Mouse (Mus musculus) urinary bladder, postnatal 14 days (tissue): ENCODE data around the gene Stx8.

Experiments
- DNase-seq: peaks from one replicate; pipeline ENCODE4 v3.0.0; 2021; ENCODE audit warnings: low spot score

Stx8 gene

DNA sequence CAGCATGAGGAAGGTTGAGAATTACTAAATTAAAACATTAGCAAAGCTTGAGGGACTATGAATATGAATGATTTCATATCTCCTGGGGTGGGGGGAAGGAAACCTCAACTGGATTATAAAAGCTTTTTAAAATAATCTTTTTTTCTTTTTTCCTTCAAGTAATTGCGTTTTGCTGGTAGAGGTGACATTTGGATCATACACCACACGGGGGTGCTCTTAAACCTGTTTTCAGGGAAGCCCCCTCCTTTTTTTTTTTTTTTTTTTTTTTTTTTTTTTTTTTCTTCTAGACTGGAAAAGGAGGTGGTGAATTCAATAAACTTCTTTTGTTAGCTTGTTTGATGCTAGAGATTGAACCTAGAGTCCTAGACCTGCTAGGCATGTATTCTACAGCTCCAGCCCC, 9.3 kb downstream of the Stx8 start:
- DNase-seq: no peak

DNA sequence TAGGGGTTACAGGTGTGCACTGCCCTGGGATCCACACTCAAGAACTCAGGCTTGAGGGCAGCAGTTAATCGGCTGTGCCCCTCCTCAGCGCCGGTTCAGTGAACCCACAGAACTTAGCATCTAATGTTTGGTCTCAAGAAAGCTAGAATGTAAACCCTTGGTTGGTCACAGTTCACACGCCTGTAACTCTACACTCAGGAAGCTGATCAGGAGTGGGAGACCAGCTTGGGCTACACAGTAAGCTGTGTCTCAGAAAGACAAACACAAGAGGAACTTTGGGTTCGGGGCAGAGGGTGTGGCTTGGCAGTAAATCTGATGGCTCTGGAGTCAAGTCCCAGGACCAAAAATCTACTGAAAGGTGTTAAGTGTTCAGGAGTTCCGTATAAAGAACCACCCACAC, 17.6 kb downstream of the Stx8 start:
- no peak for DNase-seq

DNA sequence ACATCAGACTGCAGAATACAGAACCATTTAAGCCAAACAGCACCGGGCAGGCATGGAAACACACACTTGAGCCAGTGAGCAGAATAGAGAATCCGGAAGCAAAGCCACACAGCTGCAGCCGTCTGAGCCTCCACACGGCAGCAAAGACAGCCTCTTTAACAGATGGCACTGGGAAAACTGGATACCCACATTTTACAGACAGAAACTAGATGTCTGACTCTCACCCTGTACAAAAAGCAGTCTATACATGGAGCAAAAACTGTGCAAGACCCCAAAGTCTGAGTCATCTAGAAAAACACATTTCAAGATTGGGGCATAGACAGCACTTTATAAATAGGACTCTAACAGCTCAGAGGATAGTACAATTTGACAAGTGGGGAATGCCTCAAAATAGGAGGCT, 25.2 kb downstream of the Stx8 start:
- DNase-seq: no peak

DNA sequence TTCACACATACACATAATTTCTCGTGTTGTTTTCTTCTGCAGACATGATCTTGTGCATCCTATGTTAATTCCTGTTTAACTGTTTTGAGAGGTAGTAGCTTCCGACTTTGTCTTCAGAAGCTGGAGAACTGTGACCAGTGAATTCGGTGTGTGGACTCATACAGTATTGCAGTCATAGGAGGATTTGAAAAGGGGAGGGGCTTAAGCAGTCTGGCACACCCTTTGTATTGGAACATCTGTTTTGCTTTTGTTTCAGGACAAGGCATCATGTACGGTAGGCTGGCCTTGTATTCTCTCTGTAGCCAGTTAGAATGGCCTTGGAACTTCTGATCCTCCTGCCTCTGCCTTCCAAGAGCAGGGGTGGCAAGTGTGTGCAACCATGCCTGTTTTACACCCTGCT, 30.0 kb downstream of the Stx8 start:
- no peak for DNase-seq

DNA sequence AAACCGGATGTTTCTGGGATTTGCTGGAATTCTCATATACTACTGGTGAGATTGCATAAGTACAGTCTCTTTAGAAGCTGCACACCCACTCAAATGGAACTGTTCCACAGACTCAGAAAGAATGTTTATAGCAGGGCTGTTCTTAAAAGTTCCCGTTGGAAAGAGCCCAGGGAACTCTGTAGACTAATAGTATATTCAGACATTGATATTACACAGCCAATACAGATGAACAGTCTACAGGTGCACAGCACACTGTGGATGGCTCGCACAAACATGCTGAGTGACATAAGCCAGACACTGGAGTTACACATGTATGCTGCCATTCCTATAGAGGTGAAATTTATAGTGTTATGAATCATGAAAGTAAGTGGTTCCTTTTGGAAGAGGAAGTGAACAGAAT, 32.9 kb downstream of the Stx8 start:
- DNase-seq: no peak

DNA sequence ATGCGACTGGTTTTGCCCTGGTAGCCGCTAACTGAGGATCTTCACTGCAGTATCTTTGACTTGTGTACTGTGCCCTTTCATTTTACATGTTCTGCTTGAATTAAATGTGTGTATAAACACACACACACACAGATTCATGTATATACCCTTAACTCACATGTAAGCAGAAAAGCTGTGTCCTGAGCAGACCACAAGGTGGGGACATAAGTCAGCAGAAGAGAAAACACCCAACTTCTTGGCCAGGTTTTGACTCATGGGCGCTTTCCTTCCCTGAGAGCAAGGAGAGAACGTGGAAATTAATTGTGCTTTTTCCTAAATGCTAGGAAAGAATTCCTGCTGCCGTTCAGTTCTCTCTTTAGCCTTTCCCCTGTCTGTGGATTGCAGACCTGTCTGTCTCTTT, 33.6 kb downstream of the Stx8 start:
- DNase-seq: no peak

DNA sequence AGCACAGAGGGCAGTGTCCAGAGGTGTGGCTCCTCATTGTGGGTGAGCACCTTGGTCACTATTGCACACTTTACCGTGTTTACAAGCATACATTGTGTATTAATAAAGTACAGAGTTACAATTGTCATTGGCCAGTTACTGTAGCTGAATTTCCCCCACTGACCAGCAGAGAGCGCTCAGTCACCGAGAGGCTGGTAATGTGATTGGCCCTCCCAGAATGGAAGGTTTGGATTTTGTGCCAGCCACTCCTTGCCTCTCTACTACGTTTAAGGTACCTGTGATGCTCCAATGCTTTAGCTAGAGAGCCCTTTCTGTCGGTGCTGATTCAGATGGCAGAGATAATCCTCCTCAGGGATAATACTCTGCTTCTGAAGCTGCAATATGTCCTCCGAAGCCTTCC, 38.2 kb downstream of the Stx8 start:
- peak; percentile 65 for DNase-seq

DNA sequence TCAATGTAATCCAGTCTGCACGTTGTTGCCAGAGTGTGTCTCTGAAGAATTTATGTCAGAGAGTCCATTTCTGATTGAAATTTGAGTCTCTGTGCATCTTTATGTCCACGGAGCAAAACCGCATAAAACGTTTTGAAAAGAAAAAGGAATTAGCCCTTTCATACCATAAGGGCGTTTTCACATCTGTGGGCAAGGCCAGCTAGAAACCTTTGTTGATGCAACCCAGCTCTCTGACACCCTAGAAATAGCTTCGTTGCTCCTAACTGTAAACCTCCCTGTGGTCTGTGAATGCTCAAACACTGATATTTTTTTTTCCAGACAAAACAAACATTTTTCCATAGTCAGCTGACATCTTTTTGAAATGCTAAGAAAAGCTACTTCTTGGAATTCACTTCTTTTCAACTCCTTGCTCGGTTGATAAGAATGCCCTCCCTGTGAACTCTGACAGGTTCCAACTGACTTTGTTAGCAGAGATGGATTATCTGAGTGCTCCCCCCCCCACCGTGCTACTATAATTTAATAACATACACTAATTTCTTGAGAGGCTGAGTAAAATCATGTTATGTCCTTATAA, 40.3 kb downstream of the Stx8 start:
- DNase-seq: no peak

DNA sequence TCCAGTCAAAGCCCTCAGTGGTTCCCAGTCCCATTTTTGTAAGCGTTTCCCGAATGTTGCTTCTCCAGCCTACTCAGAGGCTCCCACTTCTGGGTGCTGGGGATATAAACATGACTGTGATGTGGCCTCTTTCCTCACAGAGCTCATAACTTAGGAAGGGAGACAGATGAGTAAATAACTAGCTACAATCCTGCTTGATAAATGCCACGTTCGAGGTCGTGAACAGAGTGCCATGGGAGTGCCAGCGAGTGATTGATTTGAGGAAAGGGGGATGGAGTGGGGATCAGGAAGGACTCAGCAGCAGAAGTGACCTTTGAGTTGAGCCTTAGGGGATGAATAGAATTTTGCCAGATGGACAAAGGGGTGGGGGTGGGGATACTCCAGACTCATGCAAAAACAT, 41.7 kb downstream of the Stx8 start:
- no peak for DNase-seq

DNA sequence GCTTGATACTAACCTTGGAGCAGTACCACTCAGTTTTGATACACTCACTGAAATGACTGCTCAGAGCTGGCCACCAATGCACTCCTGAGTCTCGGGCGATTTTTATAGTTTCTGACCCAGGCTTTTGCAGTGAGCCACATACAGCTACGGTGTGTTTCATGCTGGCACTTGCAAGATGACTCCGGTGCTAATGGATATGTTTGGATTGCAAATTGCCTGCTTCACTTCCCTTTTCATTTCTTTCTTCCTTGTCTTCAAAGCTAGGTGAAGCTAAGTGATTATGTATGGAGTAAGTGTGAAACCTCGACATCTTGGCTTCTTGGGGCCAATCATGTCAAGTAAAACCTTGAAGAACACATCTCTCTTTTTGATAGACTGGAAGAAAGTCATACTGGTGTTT, 43.4 kb downstream of the Stx8 start:
- DNase-seq: no peak

DNA sequence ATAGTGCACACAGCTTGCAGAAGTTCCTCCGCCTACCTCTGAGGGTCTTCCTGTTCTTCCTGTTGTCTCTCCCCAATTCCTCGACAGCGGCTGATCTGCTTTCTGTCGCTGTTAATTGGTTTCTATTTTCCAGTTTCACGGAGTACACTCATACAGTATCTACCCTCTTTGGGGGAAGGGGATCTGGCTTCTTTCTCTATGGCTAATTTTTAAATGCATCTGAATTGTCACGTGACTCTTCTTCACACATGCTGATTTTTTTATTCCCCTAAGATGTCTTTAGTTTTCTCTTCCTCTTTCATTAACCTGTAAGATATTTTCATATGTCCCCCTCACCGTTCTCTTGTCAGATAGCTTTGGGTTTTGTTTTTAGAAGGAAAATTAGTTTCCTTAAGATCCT, 46.2 kb downstream of the Stx8 start:
- DNase-seq: no peak

DNA sequence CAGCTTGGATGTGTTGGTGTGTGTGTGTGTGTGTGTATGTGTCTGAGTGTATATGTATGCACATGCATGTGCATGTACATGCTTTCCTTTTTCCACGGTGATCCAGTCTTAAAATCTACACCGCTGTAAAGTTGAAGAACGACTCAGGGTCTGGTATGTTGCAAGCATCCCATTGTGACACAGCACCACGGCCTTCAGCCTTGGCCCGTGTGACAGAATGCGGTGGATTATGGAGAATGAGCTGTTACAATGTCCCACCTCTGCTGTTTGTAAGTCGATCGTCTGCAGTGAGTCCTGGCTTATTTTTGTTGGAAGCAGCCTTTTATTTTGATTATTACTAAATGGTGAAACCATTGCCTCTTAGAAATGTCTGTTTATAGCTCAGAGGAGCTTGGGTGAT, 52.2 kb downstream of the Stx8 start:
- DNase-seq: no peak

DNA sequence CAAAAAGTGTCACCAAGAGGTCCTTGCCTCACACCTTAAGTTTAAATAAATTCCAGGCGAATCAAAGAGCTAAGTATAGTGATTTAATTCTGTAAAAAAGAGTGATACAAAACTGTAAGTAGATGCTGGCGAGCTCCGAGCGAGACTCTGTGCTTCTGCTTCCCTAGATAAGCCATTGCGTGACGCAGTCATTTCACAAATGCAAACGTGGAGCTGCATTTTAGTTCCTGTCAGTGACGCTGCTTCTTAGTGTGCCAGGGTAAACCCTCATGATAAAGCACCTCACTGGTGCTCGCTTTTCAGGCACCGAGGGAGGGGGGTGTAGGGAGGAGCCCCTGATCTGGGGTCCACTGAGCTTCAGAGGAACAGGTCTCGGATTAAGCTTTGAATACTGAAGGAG, 53.2 kb downstream of the Stx8 start:
- no peak for DNase-seq

DNA sequence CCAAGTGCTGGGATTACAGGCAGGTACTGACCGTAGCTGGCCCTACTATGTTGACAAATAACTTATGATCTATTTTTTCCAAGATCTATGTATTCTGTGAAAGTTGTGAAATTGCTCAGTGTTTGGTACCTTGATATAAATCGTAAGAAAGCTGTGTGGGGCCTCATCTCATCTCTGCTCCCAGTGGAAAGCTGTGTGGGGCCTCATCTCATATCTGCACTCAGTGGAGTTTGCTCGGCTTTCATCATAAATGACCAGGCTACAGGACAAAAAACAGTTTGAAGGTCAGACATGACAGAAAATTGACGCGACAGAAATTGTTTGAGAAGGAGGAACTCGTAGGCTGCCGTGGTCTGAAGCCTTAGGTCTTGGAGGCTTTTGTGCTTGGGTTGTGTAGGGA, 56.0 kb downstream of the Stx8 start:
- no peak for DNase-seq

DNA sequence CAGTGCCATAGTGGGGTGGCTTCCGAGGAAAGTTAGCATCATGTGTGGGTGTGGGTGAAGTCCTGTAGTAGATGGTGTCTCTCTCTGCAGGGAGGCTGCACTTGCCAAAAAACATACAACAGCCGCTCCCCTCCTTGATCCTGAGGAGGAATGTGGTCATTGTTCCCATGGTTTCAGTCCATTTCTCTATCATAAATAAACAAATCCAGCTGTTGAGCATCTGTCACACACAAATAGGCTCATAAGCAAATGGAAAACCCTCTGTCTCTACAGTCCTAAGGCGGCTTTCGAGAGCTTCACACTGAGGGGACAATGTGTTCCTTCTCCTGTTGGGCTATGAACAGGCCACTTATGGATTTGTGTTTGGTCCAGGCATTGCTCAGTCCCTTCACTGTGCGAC, 56.9 kb downstream of the Stx8 start:
- DNase-seq: no peak

DNA sequence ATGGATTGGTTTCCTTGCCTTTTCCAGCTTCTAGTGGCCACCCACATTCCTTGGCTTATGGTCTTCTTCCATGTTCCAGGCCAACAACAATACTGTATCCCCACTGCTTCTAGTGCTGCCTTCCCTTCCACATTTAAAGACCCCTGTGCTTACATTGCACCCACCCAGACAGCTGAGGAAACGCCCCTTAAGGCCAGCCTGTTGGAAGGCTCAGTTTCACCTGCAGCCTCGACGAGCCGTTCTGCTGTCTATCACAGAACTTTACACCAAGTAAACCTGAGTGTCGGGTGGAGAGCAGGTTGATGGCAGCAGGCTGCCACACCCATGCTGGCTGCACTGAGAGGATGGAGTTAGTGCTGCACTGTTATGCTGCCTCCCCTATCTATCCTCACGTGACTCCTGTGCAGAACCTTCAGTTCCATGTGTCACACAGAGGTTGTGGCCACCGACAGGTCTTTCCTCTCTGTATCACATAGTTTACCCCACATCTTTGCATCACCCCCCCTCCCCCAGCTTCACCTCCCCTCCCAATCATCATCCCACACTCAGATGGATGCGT, 57.9 kb downstream of the Stx8 start:
- no peak for DNase-seq

DNA sequence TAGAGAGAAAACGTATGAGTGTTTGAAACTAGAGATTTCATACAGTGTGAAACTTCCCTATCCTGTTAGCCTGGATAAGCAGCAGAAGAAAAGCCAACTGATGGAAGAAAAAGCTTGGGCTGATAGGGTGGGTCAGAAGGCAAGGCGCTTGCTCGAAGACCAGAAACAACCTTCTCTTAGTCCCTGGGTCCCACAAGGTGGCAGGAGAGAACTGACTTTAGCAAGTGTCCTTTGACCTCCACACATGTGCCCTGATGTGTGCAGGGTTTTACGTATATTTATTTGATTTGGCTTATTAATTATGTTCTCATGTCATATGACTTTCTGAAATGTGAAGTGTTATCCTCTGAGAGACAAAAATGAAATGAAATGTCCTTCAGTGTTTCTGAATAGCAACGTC, 60.6 kb downstream of the Stx8 start:
- no peak for DNase-seq

DNA sequence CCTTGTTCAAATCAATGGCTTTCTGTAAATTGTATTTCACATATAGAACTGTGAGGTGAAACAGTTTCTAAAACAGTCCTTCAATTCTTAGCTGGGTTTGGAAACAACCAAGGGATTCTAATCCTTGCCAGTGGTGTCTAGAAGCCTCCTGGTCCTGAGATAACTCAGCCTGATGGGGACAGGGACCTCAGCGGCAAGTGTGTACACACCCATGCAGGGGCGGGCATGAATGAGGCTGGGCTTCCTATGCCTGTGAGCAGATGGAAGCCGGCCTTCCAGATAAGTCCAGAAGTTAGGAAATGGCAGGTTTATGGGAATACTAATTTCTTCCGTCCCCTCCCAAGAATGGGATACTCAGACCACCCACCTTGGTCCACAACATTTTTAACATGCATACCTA, 63.1 kb downstream of the Stx8 start:
- DNase-seq: no peak

DNA sequence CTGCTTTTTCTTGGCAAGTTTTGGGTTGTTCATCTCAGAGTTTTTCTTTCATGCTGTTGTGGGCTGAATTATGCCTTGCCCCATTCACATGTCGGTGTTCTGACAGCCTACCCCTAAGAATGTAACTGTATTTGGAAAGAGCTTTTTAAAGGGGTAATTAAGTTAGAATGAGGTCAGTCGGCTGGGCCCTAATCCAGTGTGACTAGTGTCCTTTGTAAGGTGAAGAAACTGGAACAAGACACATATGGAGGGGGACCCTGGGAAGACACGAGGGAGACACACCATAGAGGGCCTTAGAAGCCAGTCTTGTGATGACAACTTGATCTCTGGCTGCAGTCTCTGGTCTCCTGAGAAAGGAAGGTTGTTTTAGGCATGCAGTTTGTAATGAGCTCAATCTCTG, 63.9 kb downstream of the Stx8 start:
- DNase-seq: no peak

DNA sequence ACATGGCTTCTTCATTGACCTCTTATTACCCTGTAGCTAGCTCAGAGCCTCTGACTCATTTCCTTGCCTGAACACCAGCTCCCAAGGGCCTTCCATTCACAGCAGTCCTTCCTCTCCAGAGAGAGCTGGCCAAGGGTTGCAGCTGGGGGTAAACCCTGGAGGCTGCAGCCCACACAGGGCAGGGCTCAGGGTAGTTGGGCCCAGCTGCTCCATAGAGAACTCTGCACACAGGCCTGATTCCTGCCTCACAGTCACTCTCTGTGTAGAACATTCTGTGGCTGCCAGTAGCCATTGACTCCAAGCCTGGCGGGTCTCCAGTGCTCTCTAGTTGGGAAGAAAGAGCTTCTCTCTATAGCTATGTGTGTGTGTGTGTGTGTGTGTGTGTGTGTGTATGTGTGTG, 64.8 kb downstream of the Stx8 start:
- DNase-seq: peak; percentile 14

DNA sequence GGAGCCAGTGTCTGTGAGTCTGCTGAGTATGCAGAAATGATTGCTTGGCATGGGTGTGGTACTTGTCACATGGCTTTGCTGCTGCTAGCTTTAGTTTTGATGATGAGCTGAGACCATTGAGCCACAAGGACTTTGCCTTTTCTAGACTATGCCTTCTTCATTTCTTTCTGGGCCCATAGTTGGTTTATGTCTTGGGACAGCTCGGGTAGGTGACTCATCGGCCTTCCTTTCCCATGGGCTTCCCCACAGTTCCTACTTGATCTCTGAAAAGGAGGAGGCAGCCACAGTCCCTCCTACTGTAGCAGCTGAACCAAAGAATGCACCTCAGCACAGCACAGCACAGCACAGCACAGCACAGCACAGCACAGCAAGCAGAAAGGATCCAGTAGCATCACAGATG, 66.5 kb downstream of the Stx8 start:
- DNase-seq: no peak

DNA sequence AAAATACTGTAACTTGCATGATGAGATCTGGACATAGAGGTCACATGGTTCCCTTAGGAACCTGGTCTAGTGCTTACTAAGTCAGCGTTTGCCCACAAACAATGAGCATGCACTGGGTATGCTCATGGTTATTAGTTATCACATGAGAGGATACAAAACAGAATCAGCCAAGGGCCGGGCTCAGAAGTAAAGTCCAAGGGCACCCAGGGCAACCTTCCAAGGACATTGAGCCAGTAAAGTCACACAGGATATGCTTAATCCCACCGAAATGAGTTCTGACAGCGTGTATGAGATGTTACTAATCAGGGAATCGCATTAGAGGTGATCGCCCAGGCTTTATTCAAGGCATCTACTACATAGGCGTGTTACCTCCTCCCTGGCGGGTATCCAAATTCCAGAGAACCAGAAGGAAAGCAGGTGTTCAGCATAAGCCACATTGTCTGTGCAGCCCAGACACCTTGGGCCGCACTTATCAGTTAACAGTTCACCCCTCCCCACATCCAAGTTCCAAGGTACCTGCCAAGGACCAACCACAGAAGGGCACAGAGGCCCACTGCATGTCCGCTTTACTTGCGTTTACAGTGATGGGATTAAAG, 67.4 kb downstream of the Stx8 start:
- no peak for DNase-seq

DNA sequence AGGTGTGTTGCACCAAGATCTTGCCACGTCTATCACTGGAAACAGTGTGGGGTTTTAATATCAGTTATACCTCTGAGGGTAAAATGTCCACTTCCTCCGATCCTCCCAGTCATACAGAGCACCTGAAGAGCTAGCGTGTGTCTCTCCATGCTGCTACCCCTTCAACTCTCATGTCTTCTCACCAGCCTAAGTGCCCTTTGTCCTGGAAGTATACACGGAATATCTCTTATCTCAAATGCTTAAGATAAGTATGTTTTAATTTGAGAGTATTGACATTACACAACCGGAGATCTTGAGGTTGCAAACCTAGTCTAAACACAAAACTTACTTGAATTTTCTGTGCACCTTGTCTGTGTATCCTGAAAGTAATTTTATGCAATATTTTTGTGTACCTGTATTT, 68.4 kb downstream of the Stx8 start:
- DNase-seq: no peak

DNA sequence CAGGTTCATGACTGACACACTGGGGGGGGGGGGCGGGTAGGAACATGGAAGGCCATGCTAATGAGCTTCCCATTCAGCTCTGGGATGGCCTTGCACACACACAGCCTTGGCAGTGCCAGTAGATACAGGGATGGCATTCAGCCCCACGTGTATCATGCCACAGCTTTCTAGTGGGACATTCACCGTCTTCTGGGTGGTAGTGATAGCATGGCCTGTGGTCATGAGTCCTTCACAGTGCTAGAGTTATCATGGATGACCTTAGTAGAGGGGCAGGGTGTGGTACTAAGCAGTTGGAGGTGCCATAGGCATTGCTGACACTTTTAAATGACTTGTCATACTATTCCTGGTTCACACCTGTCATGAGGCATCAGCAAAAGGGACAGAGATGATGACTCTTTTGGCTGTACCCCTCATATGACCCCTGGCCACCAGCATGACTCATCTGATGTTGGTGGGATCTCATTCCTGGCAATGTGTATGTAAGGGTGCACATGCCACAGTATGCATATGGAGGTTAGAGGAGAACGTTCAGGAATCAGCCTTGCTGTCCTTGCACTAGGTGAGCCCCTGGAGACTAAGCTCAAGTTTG, 69.4 kb downstream of the Stx8 start:
- DNase-seq: no peak
